35 mouse cellular contexts compared by ENCODE assay signal in the genomic region with DNA sequence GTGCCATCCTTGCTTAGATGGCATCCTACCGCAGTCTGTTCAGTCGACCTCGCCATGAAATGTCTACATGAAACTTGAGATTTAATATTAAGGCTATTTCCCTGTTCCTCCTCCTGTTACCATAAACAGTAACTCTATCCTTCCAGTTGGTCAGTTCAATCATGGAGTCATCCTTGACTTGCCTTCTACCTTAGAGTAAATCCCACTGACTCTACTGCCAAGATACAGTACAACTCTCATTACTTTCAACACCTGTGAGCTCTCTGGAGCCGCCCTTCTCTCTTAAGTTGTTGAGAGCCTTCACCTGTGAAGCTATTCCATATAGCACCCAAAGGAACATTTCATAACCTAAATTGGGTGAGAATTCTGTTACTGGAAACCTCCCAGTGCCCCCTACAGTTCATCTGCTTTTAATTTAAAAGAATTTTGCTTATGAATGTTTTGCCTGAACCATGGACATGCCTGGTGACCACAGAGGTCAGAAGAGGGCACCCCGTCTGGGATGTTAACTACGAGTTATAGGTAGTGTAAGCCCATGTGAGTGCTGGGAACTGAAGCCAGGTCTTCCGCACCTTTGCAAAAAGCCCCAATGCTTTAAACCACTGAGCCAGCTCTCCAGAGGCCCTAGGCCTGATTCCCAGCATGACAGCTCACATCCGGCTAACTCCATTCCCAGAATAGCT. TPM values are rescaled to one million over a fixed set of nuclear protein-coding genes. Genes with fewer than 3 reads are reported as not detected.
DNase-seq lines count a peak whose midpoint lies in the region; ATAC-seq and TF ChIP-seq lines count a peak whose summit lies in the region.
"Had no signal": no experiment of that assay in that cellular context is flagged by ENCODE, and none has a peak within 500 bp of the region (broad histone marks: within the 10 kb centered on the region; RNA-seq: fewer than 3 reads in every experiment).

No protein-coding gene starts in this region.

- peak; percentile 30 for DNase-seq in gastrocnemius, adult 2 months
- DNase-seq in gastrocnemius, postnatal 14 days, result no peak
- no peak for DNase-seq in MEL (ENCODE audit: low read depth, low spot score)
- peak; percentile 43 for DNase-seq in skeletal muscle tissue, adult 2 months (ENCODE audit: low read depth, low spot score)
- no peak for DNase-seq in limb, embryonic 10.5 days (ENCODE audit: low spot score)
- DNase-seq in natural killer cell, adult 2 months (ENCODE audit: low spot score in 2 of 2), result no peak
- DNase-seq: adrenal gland, adult 2 months; adrenal gland, postnatal 14 days; B cell, adult 2 months; cerebellum, adult 11 months; cerebellum, adult 2 months; cerebellum, postnatal 10 days; cerebellum, postnatal 36 days; embryo, embryonic 11 days; gastrocnemius, postnatal 10 days; heart, adult 18-20 months; heart, postnatal 14 days; heart, postnatal 4 days had no signal

- peak overlapping the region; percentile 98 for H3K27ac ChIP-seq in gastrocnemius, adult 2 months
- no peak overlapping the region for H3K27ac ChIP-seq in MEL (ENCODE audit: control insufficient read depth, low read depth, low read length)
- H3K27ac ChIP-seq in embryonic fibroblast, embryonic 13.5 days (ENCODE audit: insufficient read depth, low read length), result 0 out of 2 replicates have a peak overlapping the region, but pooled peaks have one; percentile 6
- no peak overlapping the region for H3K27ac ChIP-seq in limb, embryonic 10.5 days
- H3K27ac ChIP-seq: embryonic facial prominence, embryonic 10.5 days; embryonic facial prominence, embryonic 13.5 days; forebrain, embryonic 12.5 days; forebrain, embryonic 15.5 days; heart, embryonic 13.5 days; hindbrain, embryonic 14.5 days; hindbrain, postnatal 0 days had no signal

- no peaks in the 10 kb centered on the region for H3K27me3 ChIP-seq in MEL (ENCODE audit: control insufficient read depth in 1 of 2, insufficient read depth in 2 of 2, low read length in 2 of 2)
- H3K27me3 ChIP-seq in limb, embryonic 10.5 days (ENCODE audit: low read depth, poor library complexity, severe bottlenecking), result no peaks in the 10 kb centered on the region
- H3K27me3 ChIP-seq: embryonic facial prominence, embryonic 13.5 days; forebrain, embryonic 12.5 days; forebrain, embryonic 15.5 days; heart, embryonic 13.5 days had no signal

- WGBS in limb, embryonic 10.5 days, result 88% methylated on average over 8 of the region's 8 CpGs

- intact Hi-C loops in gastrocnemius, adult 2 months (cut with DNase I), result no loop called here
- intact Hi-C loops in gastrocnemius, postnatal 14 days (cut with DNase I; ENCODE audit: low total_unique reads), result no loop called here

- H3K4me1 ChIP-seq in MEL (ENCODE audit: control insufficient read depth in 1 of 2, insufficient read depth in 2 of 2, low read length in 2 of 2), result peaks cover 3 to 11% of the 10 kb centered on the region in 2 experiments; a peak in 2 of 4 replicates
- H3K4me1 ChIP-seq in embryonic fibroblast, embryonic 13.5 days (ENCODE audit: control insufficient read depth, insufficient read depth, low read length), result peaks cover 6% of the 10 kb centered on the region
- H3K4me1 ChIP-seq in limb, embryonic 10.5 days, result peaks cover 7% of the 10 kb centered on the region

- no peak overlapping the region for H3K9ac ChIP-seq in MEL (ENCODE audit: control insufficient read depth, low read depth, low read length, poor library complexity, severe bottlenecking)
- H3K9ac ChIP-seq: embryonic facial prominence, embryonic 13.5 days; forebrain, embryonic 12.5 days; forebrain, embryonic 15.5 days; heart, embryonic 13.5 days; hindbrain, embryonic 14.5 days had no signal

- no peak for TF ChIP-seq EP300 in MEL (IDR thresholded peaks at IDR 0.05; ENCODE audit: low read depth in 1 of 2, low read length in 2 of 2)

- peak in 1 of 2 experiments; percentile 15; a peak in 1 of 4 replicates for TF ChIP-seq POLR2A in MEL (IDR thresholded peaks at IDR 0.05; ENCODE audit: control insufficient read depth in 1 of 2, insufficient read depth in 1 of 2, low read depth in 1 of 2, low read length in 2 of 2, poor library complexity in 1 of 2)
- no peak for TF ChIP-seq POLR2A in embryonic fibroblast, embryonic 13.5 days (IDR thresholded peaks at IDR 0.05; ENCODE audit: low read depth, low read length)

- H3K79me2 ChIP-seq in MEL (ENCODE audit: control insufficient read depth, insufficient read depth, low read length, poor library complexity), result peaks cover 18% of the 10 kb centered on the region

- no peaks in the 10 kb centered on the region for H3K9me3 ChIP-seq in MEL (replicated peaks; ENCODE audit: insufficient read depth, low read length)
- H3K9me3 ChIP-seq in limb, embryonic 10.5 days (replicated peaks), result no peaks in the 10 kb centered on the region
- H3K9me3 ChIP-seq: embryonic facial prominence, embryonic 10.5 days; embryonic facial prominence, embryonic 13.5 days; forebrain, embryonic 12.5 days; forebrain, embryonic 15.5 days; heart, embryonic 13.5 days had no signal

- no peak for TF ChIP-seq CTCF in gastrocnemius, adult 2 months (IDR thresholded peaks at IDR 0.05)
- no peak for TF ChIP-seq CTCF in MEL (IDR thresholded peaks at IDR 0.05 in 2 of 3, conservative IDR thresholded peaks at IDR 0.05 in 1 of 3; ENCODE audit: control insufficient read depth in 1 of 3, insufficient read depth in 1 of 3, low read depth in 2 of 3, low read length in 3 of 3, poor library complexity in 1 of 3, severe bottlenecking in 1 of 3)
- no peak for TF ChIP-seq CTCF in embryonic fibroblast, embryonic 13.5 days (IDR thresholded peaks at IDR 0.05; ENCODE audit: borderline replicate concordance, insufficient read depth, low read length)

- H3K36me3 ChIP-seq in MEL (ENCODE audit: control insufficient read depth in 1 of 2, insufficient read depth in 2 of 2, low read length in 2 of 2), result peaks cover 5 to 35% of the 10 kb centered on the region in 2 experiments
- H3K36me3 ChIP-seq in limb, embryonic 10.5 days, result peaks cover 56% of the 10 kb centered on the region

- no peak for TF ChIP-seq RAD21 in MEL (IDR thresholded peaks at IDR 0.05; ENCODE audit: low read depth, low read length)

- no peak overlapping the region for H3K4me3 ChIP-seq in gastrocnemius, adult 2 months
- H3K4me3 ChIP-seq in MEL (ENCODE audit: control insufficient read depth in 1 of 2, insufficient read depth in 1 of 2, low read depth in 2 of 2, low read length in 2 of 2), result no peak overlapping the region
- H3K4me3 ChIP-seq in embryonic fibroblast, embryonic 13.5 days (ENCODE audit: insufficient read depth, low read length), result no peak overlapping the region
- H3K4me3 ChIP-seq in limb, embryonic 10.5 days, result no peak overlapping the region
- H3K4me3 ChIP-seq: embryonic facial prominence, embryonic 10.5 days; embryonic facial prominence, embryonic 13.5 days; forebrain, embryonic 12.5 days; forebrain, embryonic 15.5 days; heart, embryonic 13.5 days had no signal

- no peak for ATAC-seq in megakaryocyte, adult 5-6 weeks (ENCODE audit: poor library complexity, severe bottlenecking)
- ATAC-seq: CD4-positive, CD25-positive, alpha-beta regulatory T cell, adult 4 months; forebrain, embryonic 15.5 days; hindbrain, postnatal 0 days; inflammation-experienced regulatory T-cells, adult 6 months; intestine, embryonic 16.5 days had no signal

RNA-seq across cellular contexts. Expression of a gene that starts 2.9 kb away (rescaled TPM):
- 10 to 100 TPM; 64.7 to 66.3 TPM for total RNA-seq in gastrocnemius, adult 2 months (2021)
- 10 to 100 TPM; 52.5 to 56.9 TPM for total RNA-seq in gastrocnemius, postnatal 14 days (2021)
- total RNA-seq in MEL (2012; rRNA removed), result 150 and 157 TPM in 2 replicates
- polyA plus RNA-seq in MEL (2012; ENCODE audit: insufficient read depth in 1 of 2, insufficient read length in 2 of 2, low read depth in 1 of 2, low replicate concordance in 2 of 2, missing spikeins in 1 of 2), result 100 to 1,000 TPM in 1 of 2 experiments, not detected in 1; 170 TPM
- polyA plus RNA-seq in embryonic fibroblast, embryonic 13.5 days (2011; ENCODE audit: insufficient read length, low read depth, missing spikeins), result 91.2 and 117 TPM in 2 replicates
- total RNA-seq in megakaryocyte, adult 5-6 weeks (2015), result 36.7 and 42.7 TPM in 2 replicates
- total RNA-seq in megakaryocyte, adult 5-6 weeks (2017), result 30.4 and 31.8 TPM in 2 replicates
- polyA plus RNA-seq in limb, embryonic 10.5 days (2016; fragmentation: Nextera tagmentation; extraction: Ambion mirVana), result 168 and 181 TPM in 2 replicates

RNA-seq across cellular contexts. Expression of a gene that starts 33.8 kb away (rescaled TPM):
- total RNA-seq in gastrocnemius, adult 2 months (2021), result 10 to 100 TPM; 20.4 to 20.5 TPM
- total RNA-seq in gastrocnemius, postnatal 14 days (2021), result 10 to 100 TPM; 20.4 to 20.6 TPM
- 40.5 and 44.0 TPM in 2 replicates for total RNA-seq in MEL (2012; rRNA removed)
- 10 to 100 TPM; 19.5 to 63.2 TPM for polyA plus RNA-seq in MEL (2012; ENCODE audit: insufficient read depth in 1 of 2, insufficient read length in 2 of 2, low read depth in 1 of 2, low replicate concordance in 2 of 2, missing spikeins in 1 of 2)
- 36.3 and 40.6 TPM in 2 replicates for polyA plus RNA-seq in embryonic fibroblast, embryonic 13.5 days (2011; ENCODE audit: insufficient read length, low read depth, missing spikeins)
- total RNA-seq in megakaryocyte, adult 5-6 weeks (2015), result 33.0 and 38.7 TPM in 2 replicates
- 41.3 and 43.5 TPM in 2 replicates for total RNA-seq in megakaryocyte, adult 5-6 weeks (2017)
- polyA plus RNA-seq in limb, embryonic 10.5 days (2016; fragmentation: Nextera tagmentation; extraction: Ambion mirVana), result 60.7 and 68.0 TPM in 2 replicates

RNA-seq across cellular contexts. Expression of a gene that starts 33.8 kb away (rescaled TPM):
- 1 to 10 TPM in 1 of 2 experiments, not detected in 1; 1.2 TPM for total RNA-seq in gastrocnemius, adult 2 months (2021)
- under 1 TPM in 1 of 2 experiments, not detected in 1; 0.44 TPM for total RNA-seq in gastrocnemius, postnatal 14 days (2021)
- total RNA-seq in MEL (2012; rRNA removed), result 0.50 TPM in 1 of 2 replicates, not detected in the other
- under 1 TPM in 1 of 2 experiments, not detected in 1; 0.31 TPM for polyA plus RNA-seq in MEL (2012; ENCODE audit: insufficient read depth in 1 of 2, insufficient read length in 2 of 2, low read depth in 1 of 2, low replicate concordance in 2 of 2, missing spikeins in 1 of 2)
- polyA plus RNA-seq in embryonic fibroblast, embryonic 13.5 days (2011; ENCODE audit: insufficient read length, low read depth, missing spikeins), result not detected in 2 replicates
- 0.46 TPM in 1 of 2 replicates, not detected in the other for total RNA-seq in megakaryocyte, adult 5-6 weeks (2015)
- total RNA-seq in megakaryocyte, adult 5-6 weeks (2017), result not detected in 2 replicates
- polyA plus RNA-seq in limb, embryonic 10.5 days (2016; fragmentation: Nextera tagmentation; extraction: Ambion mirVana), result 0.28 TPM in 1 of 2 replicates, not detected in the other
- total RNA-seq: gastrocnemius, postnatal 10 days; heart, postnatal 4 days; hindbrain, postnatal 0 days had no signal
- polyA plus RNA-seq: CD4-positive, CD25-positive, alpha-beta regulatory T cell, adult 4 months; cerebellum, adult 2 months; cortical plate, adult 2 months; embryonic facial prominence, embryonic 10.5 days; embryonic facial prominence, embryonic 13.5 days; forebrain, embryonic 12.5 days; hindbrain, embryonic 11.5 days; hindbrain, embryonic 14.5 days; hindbrain, postnatal 0 days; inflammation-experienced regulatory T-cells, adult 6 months had no signal

RNA-seq across cellular contexts. Expression of a gene that starts 44.8 kb away (rescaled TPM):
- total RNA-seq in gastrocnemius, adult 2 months (2021), result not detected
- total RNA-seq in gastrocnemius, postnatal 14 days (2021), result not detected
- total RNA-seq in MEL (2012; rRNA removed), result under 0.01 TPM in 1 of 2 replicates, not detected in the other
- polyA plus RNA-seq in MEL (2012; ENCODE audit: insufficient read depth in 1 of 2, insufficient read length in 2 of 2, low read depth in 1 of 2, low replicate concordance in 2 of 2, missing spikeins in 1 of 2), result 10 to 100 TPM in 1 of 2 experiments, under 1 TPM in 1; 0.03 to 81.4 TPM
- polyA plus RNA-seq in embryonic fibroblast, embryonic 13.5 days (2011; ENCODE audit: insufficient read length, low read depth, missing spikeins), result not detected in 2 replicates
- not detected in 2 replicates for total RNA-seq in megakaryocyte, adult 5-6 weeks (2015)
- total RNA-seq in megakaryocyte, adult 5-6 weeks (2017), result not detected in 2 replicates
- not detected in 2 replicates for polyA plus RNA-seq in limb, embryonic 10.5 days (2016; fragmentation: Nextera tagmentation; extraction: Ambion mirVana)
- total RNA-seq: adrenal gland, adult 2 months; adrenal gland, postnatal 14 days; adrenal gland, postnatal 4 days; gastrocnemius, postnatal 10 days; gastrocnemius, postnatal 4 days; heart, adult 18-20 months; heart, postnatal 14 days; heart, postnatal 4 days; hindbrain, postnatal 0 days had no signal
- polyA plus RNA-seq: adrenal gland, adult 2 months; CD4-positive, CD25-positive, alpha-beta regulatory T cell, adult 4 months; embryonic facial prominence, embryonic 10.5 days; embryonic facial prominence, embryonic 13.5 days; forebrain, embryonic 12.5 days; forebrain, embryonic 15.5 days; heart, embryonic 13.5 days; heart, embryonic 16.5 days; hindbrain, embryonic 11.5 days; hindbrain, embryonic 14.5 days; hindbrain, postnatal 0 days; intestine, embryonic 16.5 days had no signal

RNA-seq across cellular contexts. Expression of a gene that starts 54.4 kb away (rescaled TPM):
- not detected for total RNA-seq in gastrocnemius, adult 2 months (2021)
- not detected for total RNA-seq in gastrocnemius, postnatal 14 days (2021)
- total RNA-seq in MEL (2012; rRNA removed), result not detected in 2 replicates
- not detected for polyA plus RNA-seq in MEL (2012; ENCODE audit: insufficient read depth in 1 of 2, insufficient read length in 2 of 2, low read depth in 1 of 2, low replicate concordance in 2 of 2, missing spikeins in 1 of 2)
- not detected in 2 replicates for polyA plus RNA-seq in embryonic fibroblast, embryonic 13.5 days (2011; ENCODE audit: insufficient read length, low read depth, missing spikeins)
- not detected in 2 replicates for total RNA-seq in megakaryocyte, adult 5-6 weeks (2015)
- total RNA-seq in megakaryocyte, adult 5-6 weeks (2017), result not detected in 2 replicates
- polyA plus RNA-seq in limb, embryonic 10.5 days (2016; fragmentation: Nextera tagmentation; extraction: Ambion mirVana), result 0.25 and 0.67 TPM in 2 replicates
- total RNA-seq: adrenal gland, adult 2 months; adrenal gland, postnatal 14 days; adrenal gland, postnatal 4 days; gastrocnemius, postnatal 4 days; heart, postnatal 14 days; heart, postnatal 4 days; hindbrain, postnatal 0 days had no signal
- polyA plus RNA-seq: adrenal gland, adult 2 months; cortical plate, adult 2 months; embryonic facial prominence, embryonic 13.5 days; forebrain, embryonic 12.5 days; forebrain, embryonic 15.5 days; heart, embryonic 13.5 days; heart, embryonic 16.5 days; hindbrain, embryonic 11.5 days; hindbrain, embryonic 14.5 days; hindbrain, postnatal 0 days; inflammation-experienced regulatory T-cells, adult 6 months; intestine, embryonic 16.5 days had no signal

Comparison
In these comparisons a context has a peak if more than half of its experiments do, and no peak if none do; other contexts are left out.
1. DNase-seq: peak in gastrocnemius, adult 2 months (single experiment) and skeletal muscle tissue, adult 2 months (single experiment); none in gastrocnemius, postnatal 14 days (single experiment), MEL (single experiment), limb, embryonic 10.5 days (single experiment) and natural killer cell, adult 2 months (0 of 2).
2. H3K27ac ChIP-seq: peak in gastrocnemius, adult 2 months (single experiment) and embryonic fibroblast, embryonic 13.5 days (single experiment); none in MEL (single experiment) and limb, embryonic 10.5 days (single experiment).